Mouse (Mus musculus): ENCODE measurements at regions not wholly inside any gene's neighbourhood (a gene's known extent, or its start where the extent isn't known, plus 50 kb on each side); places are given as distances from the start of the nearest gene placed in this dataset.

DNA sequence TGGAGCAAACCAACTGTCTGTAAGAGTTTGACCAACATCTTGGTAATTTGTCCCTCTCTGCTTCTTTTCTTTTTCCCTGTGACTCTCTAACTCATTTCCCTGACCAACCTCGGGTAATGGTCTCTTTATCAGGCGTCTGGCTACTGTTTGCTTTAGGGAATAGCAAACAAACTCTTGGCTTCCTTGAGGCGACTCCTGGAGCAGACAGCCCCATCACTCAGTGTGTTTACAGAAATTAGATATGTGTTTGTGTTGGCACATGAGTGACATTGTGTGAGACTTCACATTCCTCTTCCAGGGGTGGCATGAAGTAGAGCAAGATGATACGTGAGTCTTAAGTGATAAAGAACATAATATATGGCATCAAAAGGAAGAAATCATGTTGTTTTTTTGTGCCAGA lies 195.7 kb upstream of the Hhip start:
- TF ChIP-seq CTCF (IDR thresholded peaks at IDR 0.05; ENCODE audit: low read depth) (no peak), EP300 (IDR thresholded peaks at IDR 0.05; ENCODE audit: low read depth) (no peak)

Measured in liver, postnatal 0 days (tissue).